Mouse (Mus musculus): ENCODE results near the gene Gm45140.
"Not testable (repeated sequence)": the region's sequence is repeated elsewhere in the genome, so short reads cannot be mapped to it uniquely, and the experiment has no call there.

The Gm45140 gene

DNA sequence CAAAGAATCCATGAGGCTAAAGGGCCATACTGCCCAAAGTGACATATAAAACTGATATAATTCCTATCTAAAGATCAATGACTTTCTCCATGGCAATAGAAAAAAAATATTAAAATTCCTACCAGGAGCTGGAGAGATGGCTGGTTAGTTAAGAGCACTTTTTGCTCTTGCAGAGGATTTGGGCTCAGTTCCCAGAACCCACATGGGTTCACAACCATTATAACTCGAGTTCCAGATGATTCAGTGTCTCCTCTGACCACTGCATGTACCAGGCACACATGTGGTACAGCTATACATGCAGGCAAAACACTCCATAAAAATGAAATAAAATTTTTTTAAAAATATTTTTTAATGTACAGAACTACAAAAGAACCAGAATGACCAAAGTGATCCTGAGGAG is 61.1 kb downstream of the Gm45140 start:
- no peak for DNase-seq

DNA sequence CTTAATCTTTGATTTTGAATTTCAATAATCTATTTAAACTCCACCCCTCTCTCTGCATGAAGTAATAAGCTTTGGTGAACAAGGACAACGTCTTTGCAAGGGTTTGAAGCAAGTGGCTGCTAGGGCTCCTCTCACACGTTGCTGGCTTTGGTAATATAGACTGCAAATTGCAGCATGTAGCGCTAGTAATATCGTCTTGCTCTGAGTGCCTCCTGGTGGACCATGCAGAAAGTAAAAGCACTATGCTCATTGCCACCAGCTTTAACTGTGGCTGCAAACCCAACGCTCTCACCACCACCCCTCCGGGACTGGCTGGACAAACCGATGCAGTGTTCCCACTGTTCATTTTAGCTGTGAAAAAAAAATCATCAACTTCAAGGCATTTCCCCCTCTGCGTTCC is 65.0 kb downstream of the Gm45140 start:
- DNase-seq: no peak

DNA sequence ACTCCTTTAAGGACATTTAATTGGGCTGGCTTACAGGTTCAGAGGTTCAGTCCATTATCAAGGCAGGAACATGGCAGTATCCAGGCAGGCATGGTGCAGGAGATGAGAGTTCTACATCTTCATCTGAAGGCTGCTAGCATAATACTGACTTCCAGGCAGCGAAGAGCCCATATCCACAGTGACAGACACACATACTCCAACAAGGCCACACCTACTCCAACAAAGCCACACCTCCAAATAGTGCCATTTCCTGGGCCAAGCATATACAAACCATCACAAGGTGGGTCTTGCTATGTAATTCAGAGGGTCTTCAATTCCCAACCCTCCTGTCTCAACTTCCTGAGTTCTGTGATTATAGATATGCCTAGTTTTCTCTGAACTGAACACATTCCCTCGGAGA is 71.3 kb downstream of the Gm45140 start:
- not testable (repeated sequence) for DNase-seq

DNA sequence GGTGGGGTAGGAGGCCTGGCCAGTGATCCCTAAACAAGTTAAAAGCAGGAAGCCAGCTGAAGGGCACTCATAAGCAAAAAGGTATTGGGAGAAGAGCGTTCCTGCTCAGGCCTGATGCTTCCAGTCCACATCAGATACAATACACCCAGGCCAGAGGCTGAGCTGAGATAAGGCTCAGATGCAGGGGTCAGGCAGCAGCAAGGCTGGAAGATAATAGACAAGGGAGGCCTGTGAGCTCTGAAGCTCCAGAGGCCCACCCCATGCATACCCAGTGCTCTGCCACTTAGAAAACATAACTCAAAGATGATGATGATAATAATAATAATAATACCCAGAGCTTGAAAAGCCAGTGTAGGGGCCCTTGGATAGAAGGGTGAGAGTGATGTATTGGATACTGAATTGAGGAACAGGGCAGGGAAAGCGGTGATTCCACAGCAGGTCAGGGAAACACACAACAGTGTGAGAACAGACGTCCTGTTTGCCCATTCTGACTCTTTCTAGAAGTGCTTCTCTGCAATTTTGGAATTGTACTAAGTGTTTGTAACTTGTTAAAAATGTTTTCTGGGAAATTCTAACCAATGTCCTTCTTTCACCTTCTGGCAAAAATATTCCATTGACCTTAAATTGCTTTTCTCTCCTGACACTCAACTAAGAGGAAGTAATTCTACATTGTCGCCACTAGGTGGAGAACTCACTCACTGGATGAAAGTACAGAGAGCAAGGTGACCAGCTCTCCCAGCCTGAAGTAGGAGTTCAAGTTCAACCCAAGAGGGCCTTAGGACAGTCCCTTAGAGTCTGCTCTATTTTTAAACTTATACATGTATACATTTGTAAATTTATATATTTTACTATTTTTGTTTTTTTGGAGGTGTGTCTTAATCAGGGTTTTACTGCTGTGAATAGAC is 72.0 kb downstream of the Gm45140 start:
- no peak for DNase-seq

DNA sequence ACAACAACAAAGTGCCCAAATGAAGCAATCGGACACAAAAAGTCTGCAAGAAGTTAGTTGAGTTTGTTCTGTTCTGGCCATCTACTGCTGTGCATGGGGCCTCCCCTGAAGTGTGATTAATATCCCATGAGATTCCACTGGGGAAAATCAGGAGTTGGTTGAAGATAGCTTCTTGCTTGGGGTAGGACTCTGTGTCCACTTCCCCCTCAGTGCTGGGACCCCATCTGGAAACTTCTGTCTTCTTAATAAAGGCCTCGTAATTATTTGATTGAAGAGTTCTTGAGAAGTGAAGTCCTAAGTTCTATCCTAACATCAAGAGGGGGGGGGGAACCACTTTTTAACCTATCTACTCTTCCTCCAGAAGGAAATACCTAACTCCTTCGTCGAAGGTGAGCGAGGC is 73.4 kb downstream of the Gm45140 start:
- no peak for DNase-seq

DNA sequence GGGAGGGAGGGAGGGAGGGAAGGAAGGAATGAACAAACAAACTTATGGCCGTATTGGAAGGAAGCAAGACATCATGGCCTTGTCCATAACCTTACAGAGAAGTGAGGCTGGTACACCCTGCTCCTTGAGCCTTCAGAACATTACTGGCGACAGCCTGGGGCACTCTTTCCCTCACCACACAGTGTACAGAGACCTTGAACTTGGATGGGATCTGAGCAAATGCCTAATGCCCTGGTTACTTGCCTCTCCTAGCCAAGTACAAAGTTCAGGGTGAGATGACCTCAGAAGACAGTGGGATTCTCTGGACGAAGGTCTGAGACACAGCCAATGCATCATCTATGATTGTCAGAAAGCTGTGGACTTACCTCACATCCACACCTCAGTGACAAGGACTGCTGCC is 75.7 kb downstream of the Gm45140 start:
- DNase-seq: no peak

DNA sequence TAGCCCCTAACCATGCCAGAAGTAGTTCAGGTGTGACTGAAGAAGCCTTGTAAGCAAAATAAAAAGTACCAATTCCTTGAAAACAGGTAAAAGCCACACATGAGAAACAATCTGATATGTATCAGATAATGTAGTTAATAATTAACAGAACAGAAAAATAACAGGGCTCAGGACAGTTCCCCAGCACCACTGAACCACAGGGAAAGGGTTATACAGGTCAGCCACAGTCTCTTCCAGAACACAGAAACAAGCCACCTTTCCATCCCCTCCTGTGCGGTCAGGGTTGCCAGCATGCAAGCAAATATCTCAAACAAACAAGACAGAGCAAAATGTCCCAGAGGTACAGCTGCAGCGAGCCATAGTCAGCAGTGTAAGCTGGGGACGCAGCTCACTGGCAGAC is 76.2 kb downstream of the Gm45140 start:
- DNase-seq: no peak

DNA sequence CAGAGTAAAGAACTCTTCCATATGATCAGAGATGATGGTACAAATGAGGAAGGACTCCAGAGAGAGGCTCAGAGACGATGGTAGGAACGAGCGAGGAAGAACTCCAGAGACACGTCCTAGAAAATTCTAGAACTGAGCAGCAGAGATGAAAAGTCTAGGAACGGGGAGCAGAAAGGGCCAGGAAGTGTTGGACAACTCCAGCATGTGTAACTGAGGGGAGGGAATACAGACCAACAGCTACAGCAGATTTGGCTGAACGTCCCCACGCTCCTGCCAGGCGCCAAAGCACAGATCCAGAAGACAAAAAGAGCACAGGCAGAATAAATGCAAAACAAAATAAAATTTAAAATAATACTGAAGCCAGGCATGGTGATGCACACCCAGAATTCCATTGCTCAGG is 78.7 kb downstream of the Gm45140 start:
- DNase-seq: peak in 1 of 2 experiments; percentile 12

DNA sequence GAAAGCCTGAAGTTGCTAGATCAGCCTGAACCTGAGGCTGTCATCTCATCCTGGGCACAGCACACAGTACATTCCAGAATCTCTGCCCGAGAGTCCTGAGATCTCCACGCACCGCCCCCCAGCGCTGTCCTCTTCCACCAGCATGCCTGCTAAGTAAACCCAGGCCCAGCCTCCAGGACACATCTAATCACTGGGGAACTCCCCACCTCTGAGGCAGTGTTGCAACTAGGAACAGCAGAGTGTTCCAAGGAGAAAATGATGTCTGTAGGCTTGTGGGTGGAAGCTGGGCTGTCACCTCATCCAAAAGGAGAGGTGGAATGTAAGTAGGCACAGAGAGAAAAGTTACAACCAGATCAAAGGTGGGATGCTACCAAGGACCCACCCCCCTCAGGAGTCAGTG is 80.4 kb downstream of the Gm45140 start:
- DNase-seq: peak in 1 of 2 experiments; percentile 18

DNA sequence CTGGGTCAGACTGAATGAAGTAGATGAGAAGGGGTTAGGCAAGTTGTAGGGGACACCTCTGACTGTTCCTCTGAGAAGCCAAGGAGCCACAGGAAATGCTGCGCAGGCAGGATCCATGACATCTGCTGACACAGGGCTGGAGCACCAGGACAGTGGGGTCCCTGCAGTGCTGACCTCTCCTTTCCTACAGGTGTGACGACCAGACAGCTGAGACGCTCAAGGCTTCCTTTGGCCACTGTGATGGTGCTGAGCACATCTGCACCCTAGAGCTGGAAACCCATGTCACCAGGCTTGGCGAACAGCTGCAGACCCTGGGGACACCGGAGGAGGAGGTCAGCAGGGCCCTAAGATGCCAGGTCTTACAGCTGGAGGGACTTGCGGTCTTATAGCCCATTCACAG is 84.0 kb downstream of the Gm45140 start:
- peak in 1 of 2 experiments; percentile 14 for DNase-seq

DNA sequence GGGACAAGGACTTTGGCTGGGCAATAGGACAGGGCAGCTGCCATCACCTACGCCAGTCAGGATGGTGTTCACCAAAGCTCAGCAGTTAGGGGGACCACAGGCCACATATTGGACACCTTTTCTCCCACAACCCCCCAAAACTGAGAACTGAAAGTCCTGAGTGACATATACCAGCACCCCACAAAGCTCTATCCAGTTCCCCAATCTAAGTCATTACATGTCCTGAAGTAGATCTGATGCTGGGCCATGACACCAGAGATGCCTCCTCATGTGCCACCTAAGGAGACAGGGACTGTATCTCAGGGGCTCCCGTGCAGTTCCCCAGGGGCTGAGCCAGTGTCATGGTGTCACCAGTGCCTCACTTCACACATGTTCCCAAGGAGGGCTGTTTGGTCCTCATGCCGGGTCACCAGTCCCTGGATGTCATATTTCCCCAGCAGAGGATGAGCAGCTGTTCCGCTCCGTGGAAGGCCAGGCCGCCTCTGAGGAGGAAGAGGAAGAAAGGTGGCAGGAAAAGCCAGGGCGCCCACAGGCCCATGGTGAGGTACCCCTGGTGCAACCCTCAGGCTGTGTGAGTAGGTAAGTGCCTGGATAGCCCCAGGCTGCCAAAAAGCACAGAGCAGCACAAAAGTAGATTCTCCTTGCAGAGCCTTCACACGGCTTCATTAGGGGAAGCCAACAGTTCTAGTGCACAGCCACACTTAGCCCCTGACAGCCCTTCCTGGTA is 85.2 kb downstream of the Gm45140 start:
- DNase-seq: peak in 1 of 2 experiments; percentile 17

DNA sequence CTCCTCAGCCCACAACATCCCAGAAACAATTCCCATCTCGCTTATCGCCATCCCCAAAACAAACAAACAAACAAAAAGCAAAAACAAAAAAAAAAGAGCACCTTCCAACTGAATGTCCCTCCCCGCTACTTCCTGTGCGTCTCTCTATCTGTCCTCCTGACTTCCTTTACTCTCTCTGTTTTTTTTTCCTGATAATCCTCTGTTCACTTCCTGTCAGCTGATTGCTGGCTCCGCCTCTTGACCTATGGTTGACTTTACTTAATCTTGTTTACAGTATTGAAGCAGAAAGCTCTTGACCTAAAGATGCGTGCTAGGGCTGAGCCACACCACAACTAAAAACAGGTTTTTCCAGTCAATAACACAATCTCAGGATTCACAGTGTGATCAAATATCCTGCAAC is 87.1 kb downstream of the Gm45140 start:
- peak in 1 of 2 experiments; percentile 22 for DNase-seq

DNA sequence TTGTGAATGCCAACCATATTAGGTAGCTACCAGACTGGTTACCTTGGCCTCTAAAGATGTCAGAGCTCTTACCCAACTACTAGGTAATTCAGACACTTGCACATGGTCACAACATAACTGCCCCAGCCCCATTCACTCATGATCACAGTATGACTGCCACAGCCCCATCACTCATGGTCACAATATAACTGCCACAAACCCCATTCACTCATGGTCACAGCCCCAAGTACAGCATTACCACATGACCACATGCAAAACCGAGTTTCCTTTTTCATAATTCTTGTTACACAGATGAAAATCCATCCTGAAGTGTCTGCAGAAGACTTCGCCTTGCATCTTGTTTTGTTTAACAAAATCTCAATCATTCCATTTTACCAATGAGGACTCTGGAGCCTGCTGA is 87.5 kb downstream of the Gm45140 start:
- DNase-seq: peak in 1 of 2 experiments; percentile 3

DNA sequence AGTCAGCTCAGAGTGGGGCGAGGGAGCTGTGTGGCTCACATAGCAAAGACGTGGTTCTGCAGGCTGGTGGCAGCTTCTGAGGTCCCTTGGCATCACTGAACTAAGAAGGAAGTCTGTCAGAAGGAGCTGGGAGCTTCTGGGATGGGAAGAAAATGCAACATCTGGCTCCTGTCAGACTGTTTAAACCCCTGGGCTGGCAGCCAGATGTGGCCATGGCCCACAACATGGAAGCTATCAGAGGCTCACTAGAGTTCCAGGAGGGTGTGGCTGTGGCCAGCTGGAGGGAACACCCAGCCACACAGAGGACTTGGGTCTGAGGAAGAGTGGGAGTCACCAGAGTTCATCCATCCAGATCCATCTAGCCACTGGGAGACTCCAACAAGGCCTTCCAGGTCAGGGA is 88.7 kb downstream of the Gm45140 start:
- DNase-seq: peak; percentile 59 to 88

DNA sequence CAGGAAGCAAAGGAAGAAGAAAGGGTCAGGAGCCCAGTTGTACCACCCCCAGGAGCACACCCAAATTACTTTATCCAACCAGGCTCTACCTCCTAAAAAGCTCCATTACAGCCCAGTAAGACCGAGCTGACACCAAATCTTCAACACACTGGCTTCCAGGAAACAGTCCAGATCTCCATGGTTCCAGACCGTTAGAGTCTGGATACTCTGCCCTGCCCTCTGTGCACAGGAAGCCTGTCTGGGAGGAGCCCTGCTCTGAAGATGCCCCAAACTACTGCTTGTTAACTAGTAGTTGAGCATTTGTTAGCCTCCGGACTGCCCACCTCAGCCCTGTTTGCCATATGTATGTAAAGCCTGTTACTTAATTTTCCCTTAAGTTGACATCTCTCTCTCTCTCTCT is 89.5 kb downstream of the Gm45140 start:
- DNase-seq: peak in 1 of 2 experiments; percentile 29

DNA sequence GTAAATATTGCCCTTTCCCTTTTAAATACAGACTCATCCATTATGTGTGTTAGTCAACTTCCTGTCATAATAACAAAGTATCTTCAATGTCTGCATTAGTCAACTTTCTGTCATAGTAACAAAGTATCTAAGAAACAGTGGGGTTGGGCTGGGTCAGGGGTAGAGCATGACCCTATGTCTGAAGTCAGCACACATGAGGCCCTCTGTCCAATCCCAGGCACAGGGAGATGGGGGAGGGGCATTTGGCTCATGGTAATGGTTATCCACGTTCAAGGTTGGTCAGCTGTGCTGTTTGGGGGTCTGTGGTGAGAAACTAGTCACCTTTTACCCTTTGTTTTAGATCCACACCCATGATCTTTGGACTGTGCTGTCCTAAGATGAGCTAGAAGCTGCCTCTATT is 90.3 kb downstream of the Gm45140 start:
- DNase-seq: peak in 1 of 2 experiments; percentile 21

DNA sequence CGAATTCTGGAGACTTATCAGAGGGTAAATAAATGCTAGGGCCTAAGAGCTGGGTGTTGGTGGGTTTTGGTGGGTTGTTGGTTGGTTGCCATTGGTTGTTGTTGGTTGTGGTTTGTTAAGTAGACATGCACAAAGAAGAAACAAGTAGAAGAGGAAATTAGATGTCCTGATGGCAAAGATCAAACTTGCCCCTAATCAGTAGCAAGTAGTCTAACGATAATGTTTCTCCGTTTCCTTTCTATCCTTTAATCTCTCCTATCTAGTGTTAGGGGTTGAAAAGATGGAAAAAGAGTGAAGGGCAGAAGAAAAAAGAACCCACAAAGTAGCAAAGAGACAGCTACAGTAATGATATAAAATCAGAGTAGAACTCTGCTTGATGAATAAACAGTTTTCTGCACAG is 91.0 kb downstream of the Gm45140 start:
- DNase-seq: no peak

DNA sequence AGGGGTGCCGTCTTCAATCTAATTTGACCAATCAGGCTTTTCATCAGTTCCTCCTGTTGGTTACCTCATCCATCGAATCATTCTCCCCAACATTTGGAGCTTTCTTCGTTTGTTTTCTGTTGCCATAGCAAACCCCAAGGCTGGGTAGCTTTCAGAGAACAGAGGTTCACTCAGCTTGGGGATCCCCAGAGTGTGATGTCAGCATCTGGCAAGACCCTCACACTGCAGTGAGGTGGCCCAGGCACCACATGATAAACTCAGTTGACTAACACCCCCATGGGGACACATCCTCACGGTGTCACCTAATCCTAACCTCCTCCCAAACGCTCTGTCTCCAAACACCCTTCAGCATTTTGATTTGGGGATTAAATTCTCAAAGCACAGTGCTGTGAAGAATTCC is 92.3 kb downstream of the Gm45140 start:
- DNase-seq: peak in 1 of 2 experiments; percentile 17

DNA sequence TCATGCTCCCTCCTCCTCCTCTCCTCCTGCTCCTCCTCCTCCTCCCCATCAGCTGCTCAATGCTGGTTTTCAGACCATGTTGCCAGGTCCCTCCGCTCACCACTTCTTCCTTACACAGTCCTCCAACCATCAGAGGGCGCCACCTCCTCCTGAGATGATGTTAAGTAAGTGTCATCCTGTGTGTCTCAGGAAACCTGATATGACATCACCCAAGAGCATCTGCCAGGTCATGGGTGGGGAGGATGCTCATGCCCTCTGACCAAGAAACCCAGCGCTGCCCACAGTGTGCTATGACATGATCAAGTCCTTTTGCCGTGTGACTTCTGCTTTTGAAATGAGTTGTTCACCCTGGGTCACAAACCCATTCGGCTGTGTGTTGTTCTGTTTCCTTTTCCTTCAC is 92.8 kb downstream of the Gm45140 start:
- peak in 1 of 2 experiments; percentile 51 for DNase-seq

DNA sequence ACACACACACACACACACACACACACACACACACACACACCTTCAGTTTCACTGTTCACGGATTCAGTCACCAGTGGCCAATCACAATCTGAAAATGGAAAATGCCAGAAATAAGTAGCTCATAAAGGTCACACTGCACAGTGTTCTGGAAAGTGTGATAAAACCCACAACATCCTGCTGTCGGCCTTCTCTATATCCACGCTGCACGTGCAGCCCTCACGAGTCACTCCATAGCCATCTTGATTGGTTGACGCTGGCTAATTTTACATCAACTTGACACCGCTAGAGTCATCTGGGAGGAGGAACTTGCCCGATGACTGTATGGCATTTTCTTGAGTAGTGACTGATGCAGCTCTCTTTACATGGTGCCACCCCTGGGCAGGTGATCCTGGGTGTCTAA is 93.6 kb downstream of the Gm45140 start:
- no peak for DNase-seq

DNA sequence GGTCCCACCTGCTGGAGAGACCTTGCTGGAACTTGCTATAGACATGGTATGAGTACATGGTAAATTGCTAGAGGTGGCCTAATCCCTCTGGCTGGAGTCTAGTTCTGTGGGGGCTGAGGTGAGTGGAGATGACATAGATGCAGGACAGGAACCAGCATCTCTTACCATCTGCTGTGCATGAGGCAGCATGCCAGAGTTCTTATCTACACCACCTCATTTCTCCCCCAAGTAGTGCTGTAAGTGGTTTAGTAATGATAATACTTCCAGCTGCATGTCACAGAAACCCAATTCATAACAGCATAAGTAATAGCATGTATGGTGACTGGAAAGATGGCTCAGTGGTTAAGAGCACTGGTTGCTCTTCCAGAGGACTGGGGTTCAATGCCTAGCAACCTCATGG is 95.1 kb downstream of the Gm45140 start:
- no peak for DNase-seq

DNA sequence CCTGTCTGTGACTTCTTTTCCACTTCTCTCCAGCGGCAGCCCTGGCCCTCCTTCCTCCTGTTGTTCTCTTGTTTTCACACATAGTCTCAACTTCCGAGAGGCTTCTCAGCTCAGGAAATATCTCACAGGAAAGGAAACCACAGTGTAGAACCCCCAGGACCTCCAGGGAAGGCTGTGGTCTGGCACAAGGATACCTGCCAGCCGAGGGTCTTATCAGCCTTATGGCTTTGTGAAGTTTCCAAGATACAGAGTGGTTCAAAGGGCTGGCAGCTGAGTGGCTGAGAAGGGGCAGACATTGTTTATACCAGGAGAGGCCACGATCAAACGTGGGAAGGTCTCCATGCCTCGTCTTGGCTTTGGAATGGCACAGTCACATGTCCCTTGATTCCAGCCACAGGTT is 95.7 kb downstream of the Gm45140 start:
- DNase-seq: no peak

All from lung, postnatal 4 days (tissue).